Mouse (Mus musculus) forebrain, embryonic 10.5 days (tissue): ENCODE measurements around the gene Cwc25. TPM values are rescaled to one million over a fixed set of nuclear protein-coding genes. Genes with fewer than 3 reads are reported as not detected.
"Not testable (repeated sequence)": the region's sequence is repeated elsewhere in the genome, so short reads cannot be mapped to it uniquely, and the experiment has no call there.

Experiments
- DNase-seq: peaks from one replicate; pipeline ENCODE4 v3.0.0-alpha.2; 2017; ENCODE audit warnings: low spot score; ENCODE audit errors: extremely low spot score
- H3K27ac ChIP-seq: fragments of 300-500 bp; sonication (generic); 2 replicates; pipeline ENCODE4 v1.5.1; 2016; ENCODE audit warnings: mild to moderate bottlenecking
- H3K27me3 ChIP-seq: fragments of 300-500 bp; sonication (generic); 2 replicates; pipeline ENCODE4 v1.6.1; 2016; ENCODE audit warnings: mild to moderate bottlenecking; ENCODE audit not compliant: poor library complexity, severe bottlenecking
- H3K36me3 ChIP-seq: fragments of 300-500 bp; sonication (generic); replicated peaks from 2 replicates; pipeline ENCODE4 v1.6.1; 2016; ENCODE audit warnings: mild to moderate bottlenecking, moderate library complexity
- H3K4me1 ChIP-seq: fragments of 300-500 bp; sonication (generic); 2 replicates; pipeline ENCODE4 v1.6.1; 2016
- H3K4me3 ChIP-seq: fragments of 300-500 bp; sonication (generic); 2 replicates; pipeline ENCODE4 v1.5.1; 2016; ENCODE audit warnings: mild to moderate bottlenecking, moderate library complexity
- H3K9me3 ChIP-seq: fragments of 300-500 bp; sonication (generic); 2 replicates; pipeline ENCODE4 v1.6.1; 2016; ENCODE audit warnings: mild to moderate bottlenecking, moderate library complexity
- WGBS: fragments of 180-500 bp; shearing (Covaris S2); methylation state at CpG from one replicate; pipeline ENCODE4 v1.1.7; 2016; 5-methylcytosine and 5-hydroxymethylcytosine counted together
- polyA plus RNA-seq: library from polyadenylated mRNA; unstranded; fragments of >200 nt; fragmentation: Nextera tagmentation; extraction: Ambion mirVana; gene quantifications from 2 replicates; pipeline ENCODE4 v1.2.1, GENCODE M21; 2016

The Cwc25 gene
- polyA plus RNA-seq, 1 experiment from 2014 or later = 20.3 TPM

- Histone ChIP-seq H3K4me1 (no peaks in the 10 kb centered on the region), H3K4me3 (no peak overlapping the region), H3K36me3 (peaks cover 93% of the 10 kb centered on the region), H3K9me3 (no peaks in the 10 kb centered on the region), H3K27me3 (no peaks in the 10 kb centered on the region), H3K27ac (no peak overlapping the region)
- WGBS = 94% methylated on average over 15 of the region's 15 CpGs
- no peak for DNase-seq
These were observed 54.1 kb downstream of the Cwc25 start for GRCm38 (mm10) chr11:97712286-97712685.

GRCm38 (mm10) chr11:97711200-97711900, 55.0 kb downstream of the Cwc25 start:
- Histone ChIP-seq H3K4me3 (no peak overlapping the region), H3K9me3 (no peaks in the 10 kb centered on the region), H3K4me1 (no peaks in the 10 kb centered on the region), H3K36me3 (peaks cover 96% of the 10 kb centered on the region), H3K27me3 (no peaks in the 10 kb centered on the region), H3K27ac (no peak overlapping the region)
- no peak for DNase-seq
- 88% methylated on average over 13 of the region's 13 CpGs for WGBS

- H3K36me3 ChIP-seq = peaks cover 95% of the 10 kb centered on the region
- H3K27me3 ChIP-seq, H3K27ac ChIP-seq, DNase-seq, H3K9me3 ChIP-seq, H3K4me1 ChIP-seq, H3K4me3 ChIP-seq: not testable (repeated sequence)
- 80% methylated on average over 2 of the region's 2 CpGs for WGBS
These were observed 56.3 kb downstream of the Cwc25 start for GRCm38 (mm10) chr11:97710067-97710466.

DNA sequence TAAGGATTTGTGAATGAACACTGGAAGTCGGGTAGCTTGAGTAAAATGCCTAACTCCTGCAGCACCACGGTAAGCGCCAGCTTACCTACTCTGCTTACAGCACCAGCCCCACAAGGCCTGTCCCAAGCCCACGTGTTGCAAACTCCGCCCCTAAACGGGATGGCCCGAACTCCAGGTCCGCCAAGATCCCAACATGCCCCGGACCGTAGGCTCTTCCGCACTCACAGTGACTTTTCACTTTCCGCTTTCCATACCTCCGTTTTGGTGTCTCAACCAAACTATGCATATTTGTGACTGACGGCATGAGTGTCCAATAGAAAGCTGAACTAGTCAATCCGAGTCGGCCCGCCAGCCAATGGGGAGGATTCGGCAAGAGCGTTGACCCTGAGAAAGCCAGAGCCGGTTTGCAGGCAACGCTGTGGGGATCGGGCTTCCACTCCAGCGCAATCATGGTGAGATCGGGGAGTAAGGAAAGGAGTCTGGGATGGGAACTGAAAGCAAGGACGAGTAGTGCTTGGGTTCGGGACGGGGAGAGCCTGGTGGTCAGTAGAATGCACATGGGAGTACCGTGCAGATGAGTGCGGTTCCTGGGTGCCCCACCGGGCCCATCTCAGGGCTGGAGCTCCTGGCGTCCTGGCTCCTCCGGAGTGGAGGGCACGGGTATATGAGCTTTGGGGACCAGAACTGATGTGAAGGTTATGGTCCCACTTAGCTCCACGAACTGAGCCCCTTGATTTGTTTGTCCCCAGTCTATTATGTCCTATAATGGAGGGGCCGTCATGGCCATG, 63.1 kb downstream of the Cwc25 start, which contains the start of gene Psmb3:
Psmb3 (plus strand) TSS at position 361 of the 788 bp plus-strand sequence.
- Histone ChIP-seq H3K4me1 (peaks cover 40% of the 10 kb centered on the region), H3K27ac (peak within 1 kb of the TSS; percentile 87), H3K36me3 (peaks cover 35% of the 10 kb centered on the region), H3K4me3 (peak within 1 kb of the TSS; percentile 91), H3K27me3 (no peaks in the 10 kb centered on the region), H3K9me3 (no peaks in the 10 kb centered on the region)
- WGBS = under 1% methylated on average over 35 of the region's 35 CpGs
- DNase-seq = peak; percentile 96

DNA sequence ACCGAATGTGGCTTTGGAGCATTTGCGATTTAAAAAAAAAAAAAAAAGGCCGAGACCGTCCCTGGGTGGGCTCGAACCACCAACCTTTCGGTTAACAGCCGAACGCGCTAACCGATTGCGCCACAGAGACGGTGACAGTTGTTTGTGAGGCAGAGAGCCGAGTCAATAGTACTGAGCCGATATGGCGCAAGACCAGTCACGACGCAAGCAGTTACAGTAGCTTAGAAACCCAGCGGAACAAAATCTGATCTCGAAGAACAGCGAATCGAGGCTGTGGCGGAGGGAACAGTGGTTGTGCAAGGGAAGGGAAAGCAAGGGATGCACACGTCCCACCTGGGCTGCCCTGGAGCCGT, 64.0 kb downstream of the Cwc25 start:
- WGBS = under 1% methylated on average over 24 of the region's 24 CpGs
- Histone ChIP-seq H3K9me3 (no peaks in the 10 kb centered on the region), H3K4me3 (peak overlapping the region; percentile 91), H3K4me1 (peaks cover 49% of the 10 kb centered on the region), H3K27me3 (no peaks in the 10 kb centered on the region), H3K27ac (peak overlapping the region; percentile 87), H3K36me3 (peaks cover 27% of the 10 kb centered on the region)
- peak; percentile 85 for DNase-seq

- 0 out of 2 replicates have a peak overlapping the region, but pooled peaks have one; percentile 100 for H3K27ac ChIP-seq
- no peak for DNase-seq
- H3K36me3 ChIP-seq = peaks cover 21% of the 10 kb centered on the region
- no peaks in the 10 kb centered on the region for H3K27me3 ChIP-seq
- peaks cover 55% of the 10 kb centered on the region for H3K4me1 ChIP-seq
- WGBS = 55% methylated on average over 15 of the region's 15 CpGs
- H3K4me3 ChIP-seq = peak overlapping the region; percentile 91
- H3K9me3 ChIP-seq = no peaks in the 10 kb centered on the region
These were observed 64.6 kb downstream of the Cwc25 start for GRCm38 (mm10) chr11:97701581-97702392.

DNA sequence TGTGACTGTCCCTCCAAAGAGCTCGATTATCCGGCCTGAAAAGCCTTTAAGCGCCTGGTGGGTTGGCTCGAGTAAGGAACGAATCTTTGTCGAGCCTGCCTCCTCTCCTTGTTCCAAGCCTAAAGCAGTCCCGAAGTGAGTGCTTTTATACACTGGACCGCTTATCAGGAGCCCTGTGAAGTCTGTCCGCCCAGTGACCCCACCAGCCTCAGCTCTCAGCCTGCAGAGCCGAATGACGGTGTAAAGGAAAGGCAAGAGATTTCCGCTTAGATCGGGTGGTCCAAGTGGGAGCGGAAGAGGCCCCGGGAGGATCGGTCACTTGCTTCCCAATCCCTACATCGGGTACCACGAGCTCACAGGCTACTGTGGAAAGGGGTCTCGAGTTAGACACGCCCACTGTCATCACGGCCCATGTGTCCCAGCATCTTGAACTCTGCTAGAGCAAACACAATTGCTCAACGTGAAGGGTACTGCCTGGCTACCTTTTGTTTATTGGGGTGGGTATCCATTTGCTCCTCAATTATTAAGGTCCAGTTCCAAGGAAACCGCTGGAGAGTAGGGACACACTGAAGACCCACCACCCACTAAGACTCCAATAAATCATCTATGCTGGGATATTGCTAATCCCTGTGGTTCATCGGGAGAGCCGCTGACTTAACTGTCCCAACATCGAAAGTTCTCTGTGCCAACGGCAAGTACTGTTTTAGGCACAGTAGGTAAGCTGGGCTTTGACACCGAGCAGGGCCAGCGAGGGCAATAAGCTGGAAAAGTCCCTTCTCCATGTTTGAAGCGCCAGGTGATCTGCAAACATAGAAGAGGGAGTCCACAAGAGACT, 65.4 kb downstream of the Cwc25 start:
- DNase-seq = peak; percentile 58
- 19% methylated on average over 30 of the region's 30 CpGs for WGBS

DNA sequence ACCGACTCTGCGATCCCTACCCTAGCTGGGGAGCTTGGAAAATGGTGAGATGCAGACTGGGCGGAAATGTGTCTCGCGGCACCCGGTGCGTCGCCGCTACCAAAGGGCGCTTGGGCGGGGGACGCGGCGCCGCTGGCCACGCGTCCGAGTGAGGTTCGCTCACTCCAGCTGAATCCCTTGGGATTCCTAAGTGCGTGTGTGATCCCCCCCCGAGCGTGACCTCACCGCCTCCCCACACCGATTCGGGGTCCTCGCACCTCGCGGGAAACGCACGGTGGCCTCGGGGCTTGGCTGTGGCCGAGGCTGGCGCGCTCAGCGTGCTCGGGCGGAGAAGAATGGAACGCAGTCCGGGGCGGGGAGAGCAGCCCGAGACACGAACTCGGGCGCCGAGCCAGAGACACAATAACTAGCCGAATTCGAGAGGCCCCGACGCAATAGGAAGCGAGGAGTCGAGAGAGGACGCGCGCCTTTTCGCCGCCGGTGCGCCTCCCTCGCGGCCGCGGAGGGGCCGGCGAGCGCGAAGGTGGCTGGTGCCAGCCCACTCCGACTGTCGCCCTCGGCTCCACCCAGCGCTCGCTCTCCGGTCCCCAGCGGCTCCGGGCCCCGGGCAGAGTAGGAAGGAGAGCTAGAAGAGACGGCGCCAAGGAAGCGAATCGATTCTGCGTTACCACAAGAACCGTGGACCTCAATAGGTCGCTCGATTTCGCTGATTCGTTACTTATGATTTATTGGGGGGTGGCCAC, 66.2 kb downstream of the Cwc25 start, which contains the start of gene Pcgf2:
Pcgf2 (minus strand) TSS at position 495 of the 743 bp plus-strand sequence.
- Histone ChIP-seq H3K4me1 (peaks cover 71% of the 10 kb centered on the region), H3K27me3 (no peaks in the 10 kb centered on the region), H3K36me3 (peaks cover 10% of the 10 kb centered on the region), H3K27ac (peak within 1 kb of the TSS; percentile 100), H3K4me3 (peak within 1 kb of the TSS; percentile 91), H3K9me3 (no peaks in the 10 kb centered on the region)
- WGBS = under 1% methylated on average over 85 of the region's 85 CpGs
- peak; percentile 78 for DNase-seq

More for the DNA sequence above, 65.4 kb downstream of the Cwc25 start:
- peak overlapping the region; percentile 100 for H3K27ac ChIP-seq
- peaks cover 63% of the 10 kb centered on the region for H3K4me1 ChIP-seq
- peak overlapping the region; percentile 91 for H3K4me3 ChIP-seq
- H3K36me3 ChIP-seq = peaks cover 13% of the 10 kb centered on the region
- H3K9me3 ChIP-seq = no peaks in the 10 kb centered on the region
- no peaks in the 10 kb centered on the region for H3K27me3 ChIP-seq

DNA sequence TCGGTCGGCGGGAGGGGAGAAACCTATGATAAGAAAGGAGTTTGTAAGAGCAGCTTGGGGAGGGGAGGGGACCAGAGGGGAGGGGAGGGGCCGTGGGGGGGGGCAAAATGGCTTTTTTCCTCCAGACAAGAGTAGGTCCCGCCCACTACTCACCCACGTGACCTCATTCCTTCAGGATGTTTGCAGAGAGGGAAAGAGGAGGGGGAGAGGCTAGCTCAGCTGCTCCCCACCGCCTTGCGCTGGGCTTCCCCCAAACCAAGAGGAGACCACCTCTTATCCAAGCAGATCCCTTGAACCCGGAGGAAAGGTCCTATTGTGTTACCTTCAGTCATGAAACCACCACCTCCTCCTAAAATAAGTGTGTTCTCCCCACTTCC, 66.7 kb downstream of the Cwc25 start:
- Histone ChIP-seq H3K4me1 (peaks cover 74% of the 10 kb centered on the region), H3K27ac (peak overlapping the region; percentile 100), H3K27me3 (no peaks in the 10 kb centered on the region), H3K4me3 (peak overlapping the region; percentile 91), H3K36me3 (peaks cover 12% of the 10 kb centered on the region), H3K9me3 (no peaks in the 10 kb centered on the region)
- peak; percentile 94 for DNase-seq
- WGBS = 0% methylated on average over 6 of the region's 9 CpGs

- under 1% methylated on average over 63 of the region's 63 CpGs for WGBS
- Histone ChIP-seq H3K27me3 (no peaks in the 10 kb centered on the region), H3K4me1 (peaks cover 74% of the 10 kb centered on the region), H3K4me3 (peak overlapping the region; percentile 91), H3K36me3 (peaks cover 16% of the 10 kb centered on the region), H3K9me3 (no peaks in the 10 kb centered on the region), H3K27ac (peak overlapping the region; percentile 100)
- peak; percentile 84 for DNase-seq
These were observed 67.4 kb downstream of the Cwc25 start for GRCm38 (mm10) chr11:97698741-97699611.
